Mouse (Mus musculus) lung, postnatal 25 days (tissue): ENCODE results near the gene Edem3.
A peak's percentile ranks its signal among the peaks of the same experiment; 100 is the strongest.
"Not testable (repeated sequence)": the region's sequence is repeated elsewhere in the genome, so short reads cannot be mapped to it uniquely, and the experiment has no call there.

ENCODE experiments used
- DNase-seq: peaks from one replicate; pipeline ENCODE4 v3.0.0; 2022; ENCODE audit warnings: low spot score

Gene Edem3

DNA sequence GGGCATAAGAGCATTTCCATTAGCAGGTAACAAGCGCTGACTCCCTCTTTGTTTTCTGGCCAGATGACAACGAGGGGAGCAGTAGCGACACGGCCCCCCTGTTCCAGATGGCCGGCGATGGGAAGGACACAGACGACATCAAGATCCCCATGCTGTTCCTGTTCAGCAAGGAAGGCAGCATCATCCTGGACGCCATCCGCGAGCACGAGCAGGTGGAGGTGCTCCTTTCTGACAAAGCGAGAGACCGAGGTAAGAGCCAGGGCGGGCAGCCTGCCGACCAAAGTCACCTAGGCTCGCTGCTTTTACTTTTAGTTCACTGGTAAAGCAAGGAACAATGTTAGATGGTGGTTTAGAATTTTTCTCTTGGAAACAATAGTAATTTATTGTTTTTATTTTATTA is 56.3 kb downstream of the Edem3 start:
- no peak for DNase-seq

DNA sequence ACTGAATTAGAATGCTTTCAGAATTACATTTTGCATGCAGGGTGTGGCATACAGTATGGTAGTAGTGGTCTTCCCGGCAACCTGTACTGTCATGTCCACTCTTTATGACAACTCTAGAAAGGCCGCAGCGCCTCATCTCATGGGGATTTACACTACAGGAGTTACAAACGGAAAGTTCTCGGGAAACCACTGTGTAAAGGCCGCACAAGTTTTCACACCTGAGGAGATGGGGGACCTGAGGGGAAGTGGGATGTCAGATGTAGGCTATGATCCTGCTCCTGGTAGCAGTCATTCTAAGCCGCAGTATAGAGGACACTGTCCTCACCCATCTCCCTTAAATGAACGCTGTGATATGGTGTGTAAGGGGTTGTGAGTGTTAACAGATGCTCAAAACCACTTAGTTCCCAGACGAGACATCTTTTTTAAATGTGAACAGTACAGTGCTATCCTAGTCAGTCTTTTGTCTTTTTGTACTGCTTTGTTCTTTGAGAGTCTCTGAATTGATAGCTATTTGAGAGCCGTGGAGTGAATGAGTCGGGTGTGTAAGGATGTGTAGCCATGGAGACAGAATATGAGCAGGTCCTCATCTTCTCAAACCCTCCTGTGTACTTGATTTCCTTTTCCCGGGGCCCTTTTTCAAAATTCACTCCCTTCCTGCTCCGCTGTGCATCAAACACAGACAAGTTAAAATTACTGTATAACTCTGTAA is 57.0 kb downstream of the Edem3 start:
- no peak for DNase-seq

DNA sequence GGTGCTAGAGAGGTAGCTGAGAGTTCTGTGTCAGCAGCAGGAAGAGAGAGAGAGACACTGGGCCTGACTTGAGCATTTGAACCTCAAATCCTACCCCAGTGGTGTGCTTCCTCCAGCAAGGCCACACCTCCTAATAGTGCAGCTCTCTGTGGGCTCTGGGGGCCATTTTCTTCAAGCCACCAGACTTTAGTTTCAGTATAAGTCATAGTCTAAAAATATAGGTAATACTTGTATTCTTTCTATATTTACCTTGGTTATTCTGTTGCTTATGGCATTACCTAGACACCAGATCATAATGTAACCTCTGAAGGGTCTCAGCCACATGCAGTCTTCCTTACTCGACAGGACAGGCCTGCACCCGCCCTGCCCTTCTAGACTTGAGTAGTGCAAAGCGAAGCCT is 60.9 kb downstream of the Edem3 start:
- no peak for DNase-seq

DNA sequence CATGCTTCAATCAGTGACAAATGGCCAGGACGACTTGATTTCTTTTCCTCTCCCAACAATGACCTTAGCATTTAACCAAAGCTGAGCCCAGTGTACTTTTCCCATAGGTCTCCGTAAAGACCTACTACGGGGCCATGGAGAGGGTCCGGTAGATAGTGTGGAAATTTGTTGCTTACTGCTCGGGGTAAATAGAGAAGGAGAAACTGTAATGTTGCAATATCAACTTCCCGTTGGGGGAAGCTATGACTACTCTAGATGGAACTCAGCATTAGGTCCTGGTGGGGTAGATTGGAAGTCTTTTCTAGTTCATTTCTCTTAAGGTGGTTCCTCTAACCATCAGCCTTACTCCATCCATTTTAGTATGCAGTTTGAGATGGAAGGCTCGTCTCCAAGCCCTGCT is 64.0 kb downstream of the Edem3 start:
- peak; percentile 6 for DNase-seq

DNA sequence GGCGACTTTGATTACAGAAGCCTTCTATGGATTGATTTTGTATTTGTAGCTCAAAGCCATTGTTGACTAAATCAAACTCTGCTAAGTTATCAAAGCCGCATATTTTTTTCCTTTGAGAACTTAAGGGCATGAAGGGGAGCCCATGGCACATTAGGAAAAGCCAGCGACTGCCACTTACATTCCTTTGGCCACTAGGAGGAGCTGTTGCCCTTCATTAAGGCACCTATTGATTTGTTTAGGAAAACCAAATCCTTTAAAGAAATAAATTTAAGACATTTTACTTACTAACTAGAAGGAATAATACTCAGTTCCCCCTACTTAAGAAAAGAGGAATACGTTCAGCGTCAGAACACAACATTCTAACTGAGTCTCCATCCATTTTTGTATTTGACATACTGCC is 65.3 kb downstream of the Edem3 start:
- DNase-seq: peak; percentile 64

DNA sequence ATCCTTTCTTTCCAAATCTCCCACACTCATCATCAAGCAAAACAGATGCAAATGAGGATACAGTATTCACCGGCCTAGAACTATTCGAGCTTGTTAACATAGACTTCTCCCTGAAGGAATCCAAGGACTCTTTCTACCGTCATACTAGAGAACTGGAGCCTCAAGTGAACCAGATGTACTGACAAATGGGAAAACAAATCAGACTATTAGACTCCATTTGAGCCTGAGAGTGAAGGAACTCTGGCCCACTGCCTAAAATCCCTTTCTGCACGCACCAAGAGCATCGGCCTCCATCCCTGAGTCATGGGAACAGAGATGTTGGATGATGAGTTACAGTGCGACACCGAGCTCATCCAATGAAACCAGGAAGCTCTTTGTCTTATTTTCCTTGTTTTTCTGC is 69.9 kb downstream of the Edem3 start:
- DNase-seq: peak; percentile 4

DNA sequence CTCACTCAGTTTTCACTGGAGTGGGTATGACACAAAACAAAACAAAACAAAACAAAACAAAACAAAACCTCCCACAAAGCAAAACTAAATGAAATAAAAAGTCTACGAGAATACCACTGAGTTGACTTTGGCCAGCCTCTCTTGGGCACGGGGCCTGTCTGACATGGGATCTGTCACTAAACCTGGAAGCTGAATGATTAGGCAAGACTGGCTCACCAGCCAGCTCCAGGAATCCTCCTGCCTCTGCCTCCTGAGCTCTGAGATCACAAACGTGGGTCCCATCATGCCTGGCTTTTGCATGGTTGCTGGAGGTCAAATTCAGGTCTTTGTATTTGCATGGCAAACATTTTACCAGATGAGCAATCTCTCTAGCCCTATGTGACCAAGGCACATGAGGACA is 76.6 kb downstream of the Edem3 start:
- no peak for DNase-seq

DNA sequence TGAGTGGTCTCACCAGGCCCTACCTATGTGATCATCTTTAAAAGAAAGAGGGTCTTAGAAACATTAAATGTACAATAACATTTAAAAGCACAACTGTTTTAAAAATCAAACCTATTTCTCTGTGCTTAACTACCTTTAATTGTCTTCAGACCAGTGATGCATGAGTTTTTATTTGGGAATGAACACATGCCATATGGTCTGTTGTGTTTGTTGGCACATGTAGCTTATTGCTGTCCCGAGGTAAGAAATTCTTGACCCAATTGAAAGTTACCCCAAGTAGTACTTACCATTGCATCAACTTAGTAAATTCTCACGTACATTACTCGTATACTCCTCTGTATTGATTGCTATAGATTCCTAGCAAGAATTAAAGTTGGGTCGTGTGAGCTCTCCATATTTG is 80.1 kb downstream of the Edem3 start:
- DNase-seq: no peak

DNA sequence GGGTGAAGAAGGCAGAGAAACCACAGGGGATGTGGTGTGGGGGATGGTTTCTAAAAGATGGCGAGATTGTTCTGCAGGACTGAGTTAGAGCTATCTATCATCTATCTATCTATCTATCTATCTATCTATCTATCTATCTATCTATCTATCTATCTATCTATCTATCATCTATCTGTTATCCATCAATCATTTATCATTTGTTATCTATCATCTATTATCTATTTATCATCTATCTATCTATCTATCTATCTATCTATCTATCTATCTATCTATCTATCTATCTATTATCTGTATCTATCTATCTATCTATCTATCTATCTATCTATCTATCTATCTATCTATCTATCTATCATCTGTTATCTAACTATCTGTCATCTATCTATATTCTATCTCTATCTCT is 85.2 kb downstream of the Edem3 start:
- DNase-seq: not testable (repeated sequence)

DNA sequence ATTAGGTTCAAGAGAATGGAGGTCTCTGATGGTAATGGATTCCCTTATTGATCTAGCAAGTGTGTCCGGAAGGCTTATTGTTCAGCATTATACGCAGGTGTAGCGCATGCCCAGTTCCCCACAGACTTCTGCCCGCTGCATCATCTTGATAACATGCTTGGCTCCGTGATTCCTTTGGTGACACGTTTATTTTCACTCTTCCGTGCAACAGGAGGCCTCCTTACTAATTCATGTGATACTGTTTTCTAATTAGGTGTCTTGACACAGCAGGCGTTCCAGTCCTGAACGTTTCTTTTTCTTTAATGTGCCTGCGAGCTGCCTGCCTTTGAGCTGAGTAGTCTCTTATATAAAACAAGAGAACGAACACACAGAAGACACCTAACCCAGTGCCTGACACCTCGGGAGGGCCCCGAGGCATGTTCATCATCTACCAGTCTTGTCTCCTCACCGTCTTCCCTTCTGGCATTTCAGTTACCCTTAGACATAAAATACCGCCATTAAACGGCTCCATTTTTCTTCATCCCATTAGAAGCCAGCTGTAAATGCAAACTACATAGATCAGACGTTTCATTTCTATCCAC is 90.2 kb downstream of the Edem3 start:
- no peak for DNase-seq

DNA sequence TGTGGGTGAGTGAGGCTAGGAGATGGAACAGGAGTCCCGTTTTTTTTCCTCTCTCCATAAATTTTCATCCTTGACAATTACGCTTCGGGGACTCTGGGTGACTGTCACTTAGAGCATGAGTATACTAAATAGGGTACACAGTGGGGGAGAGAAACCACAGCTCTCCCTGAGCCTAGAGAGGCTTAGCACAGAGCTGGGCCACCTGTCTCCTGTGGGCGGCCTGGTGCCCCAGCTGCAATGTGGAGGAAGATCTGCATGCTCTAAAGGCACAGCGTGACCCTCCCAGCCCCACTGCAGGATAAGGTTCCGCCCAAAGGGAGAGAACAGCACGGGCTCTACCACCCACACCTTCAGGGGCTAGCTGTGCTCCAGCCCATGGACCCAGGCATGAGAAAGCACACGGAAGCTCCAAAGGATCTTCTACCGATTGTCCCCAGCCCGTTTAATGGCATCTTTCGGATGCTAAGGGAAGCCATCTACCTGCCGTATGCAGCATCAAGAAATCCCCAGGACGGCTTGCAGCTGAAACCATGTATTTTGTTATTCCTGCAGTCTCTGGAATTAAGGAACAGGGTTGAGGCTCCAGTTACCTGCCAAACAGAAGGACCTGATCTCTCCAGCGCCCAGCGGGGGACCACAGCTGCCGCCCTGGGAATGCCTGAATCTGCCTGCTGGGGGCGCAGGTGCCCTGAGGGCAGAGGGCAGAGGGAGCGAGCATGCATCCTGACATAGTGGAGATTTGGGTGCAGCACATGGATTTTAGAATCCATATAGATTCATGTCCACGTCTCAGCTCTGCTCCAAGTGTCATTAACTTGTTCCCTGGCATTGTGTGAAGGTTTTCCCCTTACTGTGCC is 91.0 kb downstream of the Edem3 start:
- no peak for DNase-seq

DNA sequence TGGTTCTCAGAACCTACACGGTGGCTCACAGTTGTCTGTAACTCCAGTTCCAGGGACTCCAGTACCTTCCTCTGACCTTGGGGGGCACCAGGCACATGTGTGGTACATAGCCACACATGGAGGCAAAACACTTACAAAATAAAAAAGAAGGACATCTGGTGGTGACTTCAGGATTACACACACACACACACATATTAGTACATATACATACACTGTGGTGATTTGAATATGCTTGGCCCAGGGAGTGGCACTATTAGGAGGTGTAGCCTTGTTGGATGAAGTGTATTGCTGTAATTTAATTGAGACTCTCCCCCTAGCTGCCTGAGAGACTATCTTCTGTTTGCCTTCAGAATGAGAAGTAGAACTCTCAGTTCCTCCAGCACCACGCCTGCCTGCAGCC is 93.1 kb downstream of the Edem3 start:
- DNase-seq: no peak

DNA sequence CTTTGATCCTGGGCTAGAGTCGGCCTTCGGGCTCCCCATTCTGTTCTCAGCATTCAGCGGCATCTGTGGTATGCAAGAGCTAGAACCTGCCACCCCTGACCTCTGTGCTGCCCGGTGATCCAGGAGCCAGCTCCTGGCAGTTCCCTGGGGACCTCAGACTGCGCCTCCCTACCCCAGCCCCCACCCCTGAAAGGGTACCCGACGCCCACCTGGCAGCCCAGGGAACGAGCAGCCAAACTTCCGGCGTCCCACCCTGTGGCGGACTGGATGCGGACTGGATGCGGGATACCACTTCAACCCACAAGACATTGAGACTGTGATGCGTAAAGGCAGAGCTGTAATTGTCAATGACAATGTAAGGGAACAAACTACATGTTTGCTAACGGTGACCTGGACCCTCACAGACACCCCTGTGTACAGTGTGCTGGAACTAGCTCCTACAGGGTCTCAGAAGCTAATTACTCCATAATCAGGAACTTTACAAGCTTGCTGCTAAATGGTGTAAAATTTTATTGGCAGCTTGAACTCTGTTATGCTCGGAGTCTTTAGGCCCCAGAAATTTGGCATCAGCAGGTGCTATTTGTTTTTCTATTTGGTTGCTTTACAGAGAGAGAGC is 94.9 kb downstream of the Edem3 start:
- DNase-seq: no peak

DNA sequence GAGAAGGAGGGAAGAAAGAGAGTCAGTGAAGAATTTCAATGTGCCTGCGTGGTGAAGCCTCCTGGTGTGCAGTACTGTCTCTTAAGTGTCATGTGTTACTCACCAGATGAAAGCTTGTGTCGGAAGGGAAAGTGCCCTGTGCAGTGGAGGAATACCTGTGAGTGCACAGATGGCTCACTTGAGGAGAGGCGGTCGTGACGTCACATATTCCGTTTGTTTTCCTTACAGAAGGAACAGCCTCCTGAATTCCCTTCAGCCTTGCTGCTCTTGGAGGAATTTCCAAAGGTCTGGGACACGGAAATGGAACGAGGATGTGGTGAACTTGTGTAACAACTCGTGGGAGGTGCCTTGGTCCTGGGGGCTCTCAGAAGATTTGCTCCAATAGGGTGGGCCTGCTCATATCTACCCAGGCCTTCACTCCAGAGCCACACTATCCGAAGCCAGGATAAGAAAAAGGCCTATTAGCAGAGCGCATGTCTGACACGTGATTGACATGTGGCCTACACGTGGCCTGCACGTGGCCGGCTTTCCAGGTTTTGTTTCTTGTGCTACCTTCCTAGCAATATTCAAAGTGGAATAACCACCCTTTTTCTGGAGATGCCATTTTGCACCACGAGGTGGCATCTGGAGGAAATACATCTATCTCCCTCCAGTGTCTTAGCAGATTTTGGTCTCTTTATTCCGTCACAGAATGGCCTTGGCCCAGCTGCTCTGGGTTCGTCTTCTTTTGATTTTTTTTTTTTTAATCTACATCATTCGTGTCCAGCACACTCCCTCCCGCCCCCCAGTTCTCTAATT is 96.1 kb downstream of the Edem3 start:
- no peak for DNase-seq

DNA sequence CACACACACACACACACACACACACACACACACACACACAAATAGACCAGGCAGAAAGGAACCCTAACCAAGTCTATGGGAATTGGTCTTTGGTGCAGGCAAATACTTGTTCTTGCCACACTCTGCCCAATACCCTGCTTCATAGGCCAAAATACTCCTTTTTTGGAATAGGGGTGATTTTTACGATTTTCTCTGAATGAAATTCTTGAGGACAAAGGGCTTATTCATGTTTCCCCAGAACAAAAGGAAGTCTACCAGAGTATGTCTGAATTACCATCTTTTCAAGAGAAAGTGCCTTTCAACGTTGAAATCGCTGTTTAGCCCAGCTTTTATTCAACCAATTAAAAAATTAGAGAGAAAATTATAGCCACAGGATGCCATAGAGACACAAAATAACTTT is 96.8 kb downstream of the Edem3 start:
- no peak for DNase-seq

DNA sequence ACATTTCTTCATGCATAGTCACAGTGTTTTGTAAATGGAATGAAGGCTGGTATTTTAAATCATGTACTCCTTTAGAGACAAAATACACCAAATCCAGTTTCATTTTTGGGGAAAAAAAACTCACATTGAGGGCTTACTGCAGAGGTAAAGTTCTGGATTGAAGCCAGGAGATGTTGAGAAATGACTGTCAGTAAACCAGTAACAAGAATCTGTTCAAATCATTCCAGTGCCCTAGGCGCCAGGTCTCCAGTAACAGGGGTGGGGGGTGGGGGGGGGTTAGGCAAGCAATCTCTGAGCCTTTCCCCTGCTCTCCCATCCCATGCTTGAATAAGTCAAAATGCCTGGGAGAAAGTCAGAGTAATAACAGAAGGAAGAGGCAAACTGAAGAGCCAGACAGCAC is 100.4 kb downstream of the Edem3 start:
- no peak for DNase-seq

DNA sequence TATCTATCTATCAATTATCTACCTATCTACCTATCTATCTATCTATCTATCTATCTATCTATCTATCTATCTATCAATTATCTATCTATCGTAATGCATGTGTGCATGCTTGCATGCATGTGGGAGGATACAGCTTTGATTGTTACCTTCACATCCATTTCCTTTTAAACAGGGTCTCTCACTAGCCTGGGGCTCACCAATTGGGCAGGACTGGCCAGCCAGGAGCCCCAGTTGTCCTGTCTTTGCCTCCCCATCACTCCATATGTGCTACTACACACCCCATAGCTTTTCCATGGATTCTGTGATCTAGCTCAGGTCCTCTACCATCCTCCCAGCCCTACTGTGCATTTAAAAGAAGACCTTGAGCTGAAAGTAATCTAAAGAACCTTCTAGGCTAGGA is 103.3 kb downstream of the Edem3 start:
- no peak for DNase-seq

DNA sequence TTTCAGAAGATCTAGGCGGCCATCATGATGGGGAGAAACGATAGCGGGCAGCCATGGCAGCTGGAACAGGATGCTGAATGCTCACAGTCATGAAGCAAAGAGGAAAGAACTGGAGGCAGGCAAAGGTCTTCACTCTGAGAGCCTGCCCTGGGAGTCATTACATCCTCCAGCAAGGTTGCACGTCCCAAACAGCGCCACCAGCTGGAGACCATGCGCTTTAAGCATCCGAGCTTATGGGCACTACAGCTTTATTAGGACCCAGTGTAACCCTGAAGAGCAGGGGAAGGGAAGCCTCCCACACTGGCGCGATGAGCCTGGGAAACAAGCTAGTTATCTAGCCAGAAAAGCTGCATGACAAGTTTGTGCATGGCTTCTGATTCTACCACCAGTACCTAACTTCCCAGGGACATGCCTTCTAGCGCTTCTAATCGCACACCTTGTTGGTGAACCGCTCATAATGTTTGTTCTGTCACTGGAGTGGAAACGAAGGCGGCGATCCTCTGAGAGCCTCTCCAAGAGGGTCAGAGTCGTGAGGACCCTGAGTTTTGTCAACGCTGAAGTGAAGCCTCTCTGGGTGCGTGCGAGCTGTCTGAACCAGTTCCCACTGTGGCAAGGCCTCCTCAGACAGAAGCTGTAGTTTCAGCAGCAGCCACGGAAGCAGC is 106.3 kb downstream of the Edem3 start:
- no peak for DNase-seq

DNA sequence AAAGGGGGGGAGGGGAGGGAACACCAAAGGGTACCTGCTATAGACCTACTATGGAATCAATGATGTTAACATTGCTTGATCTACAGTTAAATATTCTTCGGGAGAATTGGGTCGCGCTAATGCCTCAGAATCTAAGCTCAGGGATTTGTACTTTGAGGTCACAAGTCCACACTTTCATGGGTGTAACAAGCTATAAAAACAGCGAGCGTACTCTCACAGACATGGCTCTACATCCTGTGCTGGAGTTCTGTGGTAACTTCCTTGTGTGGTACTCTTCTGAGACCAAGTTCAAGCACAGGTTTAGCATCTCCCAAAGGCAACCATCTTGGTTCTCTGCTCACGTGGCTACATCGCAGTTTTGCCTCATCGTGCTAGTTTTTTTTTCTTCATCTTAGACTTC is 106.9 kb downstream of the Edem3 start:
- DNase-seq: no peak

DNA sequence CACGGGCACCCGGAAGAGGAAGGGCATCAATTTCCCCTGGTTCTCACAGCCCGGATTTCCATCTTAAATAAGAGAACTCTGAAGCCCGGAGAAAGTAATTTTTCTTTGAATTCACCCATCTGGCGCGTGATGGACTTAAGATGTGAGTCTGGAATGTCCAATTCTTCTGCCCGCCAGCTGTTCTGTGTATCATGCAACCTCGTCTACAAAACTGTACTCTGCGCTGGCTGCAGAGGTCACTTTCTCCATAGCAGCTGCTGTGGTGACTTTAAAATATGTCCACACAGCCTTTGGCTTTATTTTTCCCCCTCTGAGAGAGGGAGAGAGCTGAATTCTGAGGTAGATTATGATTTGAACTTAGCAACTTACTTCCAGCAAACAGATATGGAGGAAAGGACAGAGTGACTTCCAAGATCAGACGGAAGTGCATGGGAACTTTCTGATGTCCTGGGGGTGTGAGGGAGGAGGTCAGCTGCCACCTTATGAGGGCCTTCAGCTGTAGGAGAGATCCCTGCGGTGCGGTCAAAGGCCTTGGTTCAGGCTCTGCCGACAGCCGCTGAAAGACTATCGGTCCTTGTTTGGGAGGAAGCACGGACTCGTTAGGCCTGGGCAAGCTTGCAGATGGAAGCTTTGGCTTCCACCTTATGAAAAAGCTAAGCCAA is 108.1 kb downstream of the Edem3 start:
- DNase-seq: peak; percentile 48

DNA sequence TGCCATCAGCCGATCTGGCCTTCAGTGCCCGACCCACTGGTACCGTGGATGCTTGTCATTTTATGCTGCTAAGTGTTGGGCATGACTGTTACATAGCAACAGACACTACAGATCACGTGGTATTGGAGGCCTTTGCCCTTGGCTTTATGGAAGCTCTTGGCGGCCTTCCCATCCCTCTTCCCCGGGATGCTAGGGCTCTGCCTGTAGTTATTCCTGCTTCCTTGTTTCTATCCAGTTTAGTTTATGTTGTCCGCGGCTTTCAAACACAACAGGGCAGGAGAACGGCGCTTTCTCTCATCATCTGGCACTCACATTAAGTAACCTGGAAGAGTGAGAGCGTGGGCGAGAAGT is 108.6 kb downstream of the Edem3 start:
- DNase-seq: peak; percentile 28
